Mouse (Mus musculus): ENCODE data around the gene Tmc5.

Gene Tmc5

GRCm38 (mm10) chr7:118597201-118597600, at the start of gene Tmc5:
TSS of gene Tmc5 (plus strand) at chr7:118597297.
- no peak for ATAC-seq (ENCODE audit: insufficient number of reproducible peaks, low FRiP score, low TSS enrichment)

GRCm38 (mm10) chr7:118547451-118547850, 49.6 kb upstream of the Tmc5 start:
- ATAC-seq (ENCODE audit: insufficient number of reproducible peaks, low FRiP score, low TSS enrichment) = no peak

- no peak for ATAC-seq (ENCODE audit: insufficient number of reproducible peaks, low FRiP score, low TSS enrichment)
Observed at GRCm38 (mm10) chr7:118553881-118554280, 43.2 kb upstream of the Tmc5 start.

DNA sequence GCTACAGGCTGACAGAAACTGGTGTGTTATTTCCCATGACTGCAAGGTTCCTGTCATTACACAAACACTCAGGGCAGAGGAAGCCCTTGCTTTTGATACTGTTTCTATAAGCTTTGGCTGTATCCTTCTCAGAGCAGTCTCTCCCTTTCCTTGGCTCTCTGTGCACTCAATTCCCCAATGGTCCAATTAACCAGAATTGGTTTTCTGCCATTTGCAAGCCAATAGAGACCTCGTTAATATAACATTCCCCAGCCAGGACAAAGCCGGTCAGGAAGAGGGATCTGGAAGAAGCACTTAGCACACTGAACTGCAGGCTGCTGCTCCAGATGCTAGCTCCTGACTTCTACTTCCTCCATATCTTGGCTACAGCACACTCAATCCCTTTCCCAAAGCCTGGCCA, 42.8 kb upstream of the Tmc5 start:
- ATAC-seq (ENCODE audit: insufficient number of reproducible peaks, low FRiP score, low TSS enrichment) = no peak

DNA sequence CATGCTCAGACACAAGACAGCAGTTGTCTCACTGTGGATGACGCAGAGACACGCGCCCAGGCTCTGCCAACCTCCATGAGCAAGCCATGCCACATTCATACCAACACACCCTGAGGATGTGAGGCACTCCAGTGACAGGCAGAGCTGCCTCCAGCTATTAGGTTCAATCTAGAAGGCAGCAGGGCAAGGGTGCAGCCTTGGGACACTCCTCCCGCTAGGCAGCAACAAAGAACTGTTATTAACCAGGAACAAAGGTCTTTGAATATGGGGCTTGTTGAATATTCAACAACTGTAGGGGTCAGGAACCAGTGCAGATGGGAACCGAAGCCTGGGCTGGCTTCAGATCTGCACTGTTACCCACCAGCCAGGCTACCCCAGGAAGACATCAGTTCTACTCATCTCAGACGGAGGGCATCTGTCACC, 28.0 kb upstream of the Tmc5 start:
- no peak for ATAC-seq (ENCODE audit: insufficient number of reproducible peaks, low FRiP score, low TSS enrichment)

- no peak for ATAC-seq (ENCODE audit: insufficient number of reproducible peaks, low FRiP score, low TSS enrichment)
Observed at GRCm38 (mm10) chr7:118571350-118571749, 25.7 kb upstream of the Tmc5 start.

DNA sequence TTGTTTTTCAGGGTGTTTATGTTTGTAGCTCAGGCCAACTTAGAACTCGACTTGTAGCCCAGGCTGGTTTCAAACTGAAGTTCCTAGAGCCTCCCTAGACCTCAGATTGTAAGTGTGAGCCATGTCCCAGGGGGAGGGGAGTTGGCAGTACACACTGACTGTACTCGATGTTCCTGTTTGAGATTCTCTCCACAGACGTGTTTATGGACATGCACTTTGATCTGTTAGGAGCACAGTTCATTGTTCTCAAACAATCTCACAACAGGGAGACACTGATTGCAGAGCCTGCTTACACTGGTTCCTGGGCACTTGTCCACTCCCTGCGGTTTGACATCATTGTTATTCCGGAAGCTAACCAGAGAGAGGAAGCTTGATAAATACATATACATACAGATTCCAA, 25.1 kb upstream of the Tmc5 start:
- no peak for ATAC-seq (ENCODE audit: insufficient number of reproducible peaks, low FRiP score, low TSS enrichment)

DNA sequence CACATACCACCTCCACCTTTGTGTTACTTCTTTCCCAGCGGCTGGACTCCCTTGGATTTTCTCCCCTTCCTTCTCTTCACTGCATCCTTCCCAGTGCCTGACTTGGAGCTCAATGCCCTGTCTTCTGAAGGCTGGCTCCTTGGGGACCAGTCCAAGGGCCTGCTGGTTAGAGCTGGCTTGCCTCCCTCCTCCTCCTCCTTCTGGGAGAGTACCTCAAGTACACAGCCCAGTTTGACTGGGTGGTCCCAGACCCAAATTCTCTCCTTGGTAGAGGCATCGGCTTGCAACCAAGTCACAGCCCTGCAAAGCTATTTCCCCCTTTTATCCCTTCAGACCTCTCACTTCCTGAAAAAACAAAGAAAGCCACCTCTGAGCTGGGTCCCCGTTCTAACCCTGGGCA, 18.8 kb upstream of the Tmc5 start:
- no peak for ATAC-seq (ENCODE audit: insufficient number of reproducible peaks, low FRiP score, low TSS enrichment)

GRCm38 (mm10) chr7:118579938-118580337, 17.2 kb upstream of the Tmc5 start:
- no peak for ATAC-seq (ENCODE audit: insufficient number of reproducible peaks, low FRiP score, low TSS enrichment)

- ATAC-seq (ENCODE audit: insufficient number of reproducible peaks, low FRiP score, low TSS enrichment) = no peak
Observed at GRCm38 (mm10) chr7:118583821-118584220, 13.3 kb upstream of the Tmc5 start.

GRCm38 (mm10) chr7:118584257-118584907, 12.7 kb upstream of the Tmc5 start, which contains the start of gene Tmc7:
TSS of gene Tmc7 (minus strand) at chr7:118584736.
- ATAC-seq (ENCODE audit: insufficient number of reproducible peaks, low FRiP score, low TSS enrichment) = peak; percentile 46

GRCm38 (mm10) chr7:118584926-118585325, 12.2 kb upstream of the Tmc5 start:
- ATAC-seq (ENCODE audit: insufficient number of reproducible peaks, low FRiP score, low TSS enrichment) = no peak

GRCm38 (mm10) chr7:118585856-118586255, 11.2 kb upstream of the Tmc5 start:
- peak; percentile 75 for ATAC-seq (ENCODE audit: insufficient number of reproducible peaks, low FRiP score, low TSS enrichment)

DNA sequence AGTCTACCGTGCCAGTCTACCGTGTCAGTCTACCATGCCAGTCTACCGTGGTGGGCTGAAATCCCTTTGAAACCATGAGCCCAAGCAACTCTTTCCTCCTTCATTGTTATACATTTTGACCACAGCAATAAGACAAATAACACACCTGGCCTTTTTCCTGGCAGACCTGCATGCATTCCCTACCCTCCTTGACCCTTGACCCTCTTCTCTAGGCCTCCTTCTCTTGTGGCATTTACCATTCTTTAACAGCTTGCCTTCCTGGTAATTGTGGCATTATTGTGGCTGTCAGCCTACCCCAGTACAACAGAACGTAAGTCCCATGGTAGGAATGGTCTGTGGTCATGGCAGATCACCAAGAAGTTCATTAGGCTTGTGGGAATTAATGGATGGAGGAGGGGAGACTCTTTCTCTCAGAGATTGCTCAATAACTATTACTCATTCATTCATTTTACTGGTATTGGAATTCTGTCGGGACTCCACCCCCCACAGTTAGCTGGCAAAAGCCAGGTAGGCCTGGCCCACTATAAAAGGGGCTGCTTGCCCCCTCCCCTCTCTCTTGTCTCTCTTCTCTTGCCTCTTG, 6.3 kb upstream of the Tmc5 start:
- ATAC-seq (ENCODE audit: insufficient number of reproducible peaks, low FRiP score, low TSS enrichment) = no peak

DNA sequence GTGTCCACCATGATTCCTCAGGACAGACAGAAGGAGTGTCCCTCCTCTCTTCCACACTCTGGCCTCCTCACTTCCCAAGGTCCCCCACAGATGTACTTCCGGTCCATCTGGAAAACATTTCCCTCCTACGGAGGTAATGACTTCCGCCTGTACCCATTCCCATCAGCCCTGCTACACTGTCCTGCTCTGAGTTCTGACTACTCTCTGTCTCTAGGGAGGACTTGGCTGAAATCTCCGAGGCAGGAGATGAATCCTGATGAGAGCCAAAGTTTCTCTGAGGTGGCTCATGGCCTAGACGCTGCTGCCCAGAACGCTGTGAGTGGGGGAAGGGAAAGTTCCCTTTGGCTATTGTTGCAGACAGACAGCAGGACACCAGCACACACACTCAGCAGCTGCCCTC, 5.0 kb upstream of the Tmc5 start:
- ATAC-seq (ENCODE audit: insufficient number of reproducible peaks, low FRiP score, low TSS enrichment) = no peak

- no peak for ATAC-seq (ENCODE audit: insufficient number of reproducible peaks, low FRiP score, low TSS enrichment)
Observed at GRCm38 (mm10) chr7:118593567-118594407, 3.3 kb upstream of the Tmc5 start.

- ATAC-seq (ENCODE audit: insufficient number of reproducible peaks, low FRiP score, low TSS enrichment) = no peak
Observed at GRCm38 (mm10) chr7:118594611-118595010, 2.5 kb upstream of the Tmc5 start.

GRCm38 (mm10) chr7:118595228-118595627, 1.9 kb upstream of the Tmc5 start:
- peak; percentile 32; the same call in 1 of the 2 replicates for ATAC-seq (ENCODE audit: insufficient number of reproducible peaks, low FRiP score, low TSS enrichment)

DNA sequence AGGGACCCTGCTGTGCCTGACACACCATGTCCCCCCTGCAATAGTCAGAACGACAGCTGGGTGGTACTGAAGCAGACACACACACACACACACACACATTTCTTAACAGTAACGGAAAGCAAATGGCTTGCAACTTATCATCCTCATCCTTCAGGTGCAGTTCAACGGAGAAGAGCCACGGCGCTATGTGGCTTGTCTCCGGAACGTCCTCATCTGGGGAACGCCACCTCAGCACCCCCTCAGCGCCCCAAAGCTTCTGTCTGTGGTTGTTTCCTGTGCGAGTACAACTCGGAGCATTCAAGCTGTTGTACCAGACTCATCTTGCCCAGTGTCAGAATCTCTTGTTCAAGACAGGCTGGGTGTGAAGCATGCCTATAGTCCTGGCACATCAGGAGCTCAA, 826 bp upstream of the Tmc5 start:
- ATAC-seq (ENCODE audit: insufficient number of reproducible peaks, low FRiP score, low TSS enrichment) = no peak

- ATAC-seq (ENCODE audit: insufficient number of reproducible peaks, low FRiP score, low TSS enrichment) = no peak
Observed at GRCm38 (mm10) chr7:118599954-118600631, 3.0 kb downstream of the Tmc5 start.

- no peak for ATAC-seq (ENCODE audit: insufficient number of reproducible peaks, low FRiP score, low TSS enrichment)
Observed at GRCm38 (mm10) chr7:118604842-118605241, 7.7 kb downstream of the Tmc5 start.

Measured in cerebellum, adult (tissue).